Comparison of ENCODE assay signal across 8 mouse cellular contexts in genomic region chr16:72215360-72216013, GRCm38 (mm10).
DNase-seq lines count a peak whose midpoint lies in the region; ATAC-seq and TF ChIP-seq lines count a peak whose summit lies in the region.

No protein-coding gene starts in this region.

- TF ChIP-seq CTCF in CH12.LX (conservative IDR thresholded peaks at IDR 0.05 in 1 of 2, IDR thresholded peaks at IDR 0.05 in 1 of 2; ENCODE audit: low read depth in 2 of 2, low read length in 2 of 2): peak in 1 of 2 experiments; percentile 45; a peak in 3 of 4 replicates
- peak; percentile 69 for TF ChIP-seq CTCF in lung, postnatal 0 days (IDR thresholded peaks at IDR 0.05)

- peak; percentile 36 for TF ChIP-seq RAD21 in CH12.LX (IDR thresholded peaks at IDR 0.05; ENCODE audit: low read depth, low read length)

- 36% methylated on average over 15 of the region's 15 CpGs for WGBS in embryonic facial prominence, embryonic 12.5 days
- WGBS in hindbrain, embryonic 10.5 days: 44% methylated on average over 15 of the region's 15 CpGs
- 20% methylated on average over 15 of the region's 15 CpGs for WGBS in lung, postnatal 0 days

- no peak for TF ChIP-seq EP300 in CH12.LX (IDR thresholded peaks at IDR 0.05; ENCODE audit: low read length)
- TF ChIP-seq EP300 in lung, postnatal 0 days (IDR thresholded peaks at IDR 0.05): no peak

- no peak overlapping the region for H3K9ac ChIP-seq in CH12.LX (ENCODE audit: insufficient read depth, low read depth)
- no peak overlapping the region for H3K9ac ChIP-seq in embryonic facial prominence, embryonic 12.5 days
- H3K9ac ChIP-seq in lung, postnatal 0 days (replicated peaks; ENCODE audit: low read depth): no peak overlapping the region

- H3K4me3 ChIP-seq in CH12.LX (replicated peaks in 1 of 3; ENCODE audit: low read depth in 2 of 3, low read length in 2 of 3, poor library complexity in 1 of 3): no peak overlapping the region
- H3K4me3 ChIP-seq in embryonic facial prominence, embryonic 12.5 days: peak overlapping the region; percentile 20
- peak overlapping the region; percentile 26; the same call in 1 of the 2 replicates for H3K4me3 ChIP-seq in hindbrain, embryonic 10.5 days
- no peak overlapping the region for H3K4me3 ChIP-seq in lung, postnatal 0 days (ENCODE audit: low read depth, low read length)

- no peak overlapping the region for H3K4me2 ChIP-seq in CH12.LX (ENCODE audit: insufficient read depth, low read depth, poor library complexity, severe bottlenecking)
- H3K4me2 ChIP-seq in embryonic facial prominence, embryonic 12.5 days (replicated peaks): peak overlapping the region; percentile 39
- no peak overlapping the region; the same call in 1 of the 2 replicates for H3K4me2 ChIP-seq in lung, postnatal 0 days (replicated peaks; ENCODE audit: low read depth, low read length)

- H3K4me1 ChIP-seq in CH12.LX (ENCODE audit: control insufficient read depth in 1 of 2, insufficient read depth in 2 of 2): no peaks in the 10 kb centered on the region
- H3K4me1 ChIP-seq in embryonic facial prominence, embryonic 12.5 days: no peaks in the 10 kb centered on the region
- H3K4me1 ChIP-seq in hindbrain, embryonic 10.5 days (replicated peaks): peaks cover 3% of the 10 kb centered on the region; the same call in 1 of the 2 replicates
- H3K4me1 ChIP-seq in lung, postnatal 0 days (ENCODE audit: insufficient read depth, low read depth, low read length): no peaks in the 10 kb centered on the region

- H3K36me3 ChIP-seq in CH12.LX (replicated peaks in 1 of 2; ENCODE audit: control insufficient read depth in 1 of 2, insufficient read depth in 1 of 2, low read length in 1 of 2): no peaks in the 10 kb centered on the region
- no peaks in the 10 kb centered on the region for H3K36me3 ChIP-seq in embryonic facial prominence, embryonic 12.5 days
- H3K36me3 ChIP-seq in hindbrain, embryonic 10.5 days: no peaks in the 10 kb centered on the region
- no peaks in the 10 kb centered on the region for H3K36me3 ChIP-seq in lung, postnatal 0 days (ENCODE audit: insufficient read depth, low read length)

- no peak overlapping the region for H3K27ac ChIP-seq in CH12.LX (ENCODE audit: insufficient read depth, low read depth)
- no peak overlapping the region for H3K27ac ChIP-seq in embryonic facial prominence, embryonic 12.5 days
- no peak overlapping the region for H3K27ac ChIP-seq in hindbrain, embryonic 10.5 days
- no peak overlapping the region for H3K27ac ChIP-seq in lung, postnatal 0 days (ENCODE audit: low read length)

- H3K27me3 ChIP-seq in CH12.LX (replicated peaks): no peaks in the 10 kb centered on the region
- H3K27me3 ChIP-seq in embryonic facial prominence, embryonic 12.5 days: no peaks in the 10 kb centered on the region
- H3K27me3 ChIP-seq in hindbrain, embryonic 10.5 days (ENCODE audit: insufficient read depth, poor library complexity, severe bottlenecking): no peaks in the 10 kb centered on the region
- H3K27me3 ChIP-seq in lung, postnatal 0 days (replicated peaks; ENCODE audit: insufficient read depth, low read length): no peaks in the 10 kb centered on the region

- TF ChIP-seq POLR2A in CH12.LX (IDR thresholded peaks at IDR 0.05; ENCODE audit: low read depth, low read length): no peak

- dilution Hi-C loops in CH12.LX (cut with MboI; ENCODE audit: extremely low pct_ligation_motif_present, extremely low pct_unique_long_range_greater_than_20kb, low sequenced_read_pairs): no loop called here

- no peaks in the 10 kb centered on the region for H3K79me2 ChIP-seq in CH12.LX (replicated peaks; ENCODE audit: control insufficient read depth, extremely low read depth, insufficient read depth, poor library complexity, severe bottlenecking)

- no peak for ATAC-seq in embryonic facial prominence, embryonic 12.5 days (ENCODE audit: insufficient number of reproducible peaks, insufficient read depth, low FRiP score, low TSS enrichment)
- ATAC-seq in lung, postnatal 0 days: no peak

- H3K9me3 ChIP-seq in CH12.LX (replicated peaks; ENCODE audit: low read length): peaks cover 32% of the 10 kb centered on the region
- H3K9me3 ChIP-seq in embryonic facial prominence, embryonic 12.5 days: no peaks in the 10 kb centered on the region
- no peaks in the 10 kb centered on the region for H3K9me3 ChIP-seq in hindbrain, embryonic 10.5 days
- H3K9me3 ChIP-seq in lung, postnatal 0 days (ENCODE audit: low read length): no peaks in the 10 kb centered on the region

- DNase-seq in CH12.LX (ENCODE audit: extremely low read depth) (peak; percentile 1), adipocyte (ENCODE audit: low spot score) (peak; percentile 76)
- peak; percentile 47 for DNase-seq in hindbrain, embryonic 10.5 days (ENCODE audit: low spot score)
- peak; percentile 8 for DNase-seq in layer of hippocampus, adult 9-11 months
- peak; percentile 62 for DNase-seq in lung, postnatal 0 days (ENCODE audit: low spot score)
- peak; percentile 82 to 88 for DNase-seq in right cerebral cortex, postnatal 10 days (ENCODE audit: low spot score in 2 of 2)
- DNase-seq in thymus, postnatal 36 days: no peak

- in situ Hi-C loops in CH12.LX (cut with MboI; ENCODE audit: low pct_ligation_motif_present, low pct_unique_long_range_greater_than_20kb, low sequenced_read_pairs): no loop called here

TF ChIP-seq in CH12.LX, 34 proteins besides CTCF, POLR2A, EP300 and RAD21:
- TF ChIP-seq SIN3A (IDR thresholded peaks at IDR 0.05; ENCODE audit: low read length) (no peak), MYC (IDR thresholded peaks at IDR 0.05; ENCODE audit: low read depth, low read length) (no peak), SMC3 (IDR thresholded peaks at IDR 0.05; ENCODE audit: low read depth, low read length) (peak; percentile 21; the same call in 1 of the 2 replicates)

Comparison
In these comparisons a context has a peak if more than half of its experiments do, and no peak if none do; other contexts are left out.
1. DNase-seq: peak in CH12.LX (single experiment), adipocyte (single experiment), hindbrain, embryonic 10.5 days (single experiment), layer of hippocampus, adult 9-11 months (single experiment), lung, postnatal 0 days (single experiment) and right cerebral cortex, postnatal 10 days (2 of 2); none in thymus, postnatal 36 days (0 of 2).
2. H3K4me3 ChIP-seq: peak in embryonic facial prominence, embryonic 12.5 days (single experiment) and hindbrain, embryonic 10.5 days (single experiment); none in CH12.LX (0 of 3) and lung, postnatal 0 days (single experiment).